Mouse (Mus musculus): ENCODE results near the gene Pkp3. TPM values are rescaled to one million over a fixed set of nuclear protein-coding genes. Genes with fewer than 3 reads are reported as not detected.
A peak's percentile ranks its signal among the peaks of the same experiment; 100 is the strongest.

Pkp3 gene
- polyA plus RNA-seq, 1 experiment from 2014 or later = 2.3 TPM

- H3K27me3 ChIP-seq (ENCODE audit: control insufficient read depth, insufficient read depth, low read length) = peaks cover 26% of the 10 kb centered on the region
- no peak overlapping the region for H3K4me2 ChIP-seq (ENCODE audit: low read depth)
- no peaks in the 10 kb centered on the region for H3K9me3 ChIP-seq (ENCODE audit: control insufficient read depth, low read length)
- no peak overlapping the region for H3K4me3 ChIP-seq (ENCODE audit: low read depth, low read length)
- ATAC-seq (ENCODE audit: insufficient read depth, low FRiP score, low TSS enrichment) (no peak), DNase-seq (ENCODE audit: low spot score) (no peak)
- no peak overlapping the region for H3K9ac ChIP-seq (ENCODE audit: low read length)
- H3K4me1 ChIP-seq (ENCODE audit: control insufficient read depth, insufficient read depth, low read length) = peaks cover 10% of the 10 kb centered on the region; the same call in 1 of the 2 replicates
- WGBS = 84% methylated on average over 6 of the region's 6 CpGs
- no peaks in the 10 kb centered on the region for H3K36me3 ChIP-seq (ENCODE audit: control insufficient read depth, insufficient read depth, low read length)
- H3K27ac ChIP-seq (ENCODE audit: low read depth, low read length) = no peak overlapping the region
These were observed 18.0 kb downstream of the Pkp3 start for GRCm38 (mm10) chr7:141096021-141096420.

GRCm38 (mm10) chr7:141096649-141097056, 18.6 kb downstream of the Pkp3 start:
- no peak for ATAC-seq (ENCODE audit: insufficient read depth, low FRiP score, low TSS enrichment)
- Histone ChIP-seq H3K9ac (ENCODE audit: low read length) (no peak overlapping the region), H3K4me1 (ENCODE audit: control insufficient read depth, insufficient read depth, low read length) (peaks cover 10% of the 10 kb centered on the region; the same call in 1 of the 2 replicates), H3K9me3 (ENCODE audit: control insufficient read depth, low read length) (no peaks in the 10 kb centered on the region), H3K27me3 (ENCODE audit: control insufficient read depth, insufficient read depth, low read length) (peaks cover 32% of the 10 kb centered on the region), H3K36me3 (ENCODE audit: control insufficient read depth, insufficient read depth, low read length) (no peaks in the 10 kb centered on the region), H3K27ac (ENCODE audit: low read depth, low read length) (no peak overlapping the region), H3K4me3 (ENCODE audit: low read depth, low read length) (no peak overlapping the region), H3K4me2 (ENCODE audit: low read depth) (no peak overlapping the region)
- WGBS = 31% methylated on average over 6 of the region's 6 CpGs
- DNase-seq (ENCODE audit: low spot score) = no peak

- Histone ChIP-seq H3K4me3 (ENCODE audit: low read depth, low read length) (no peak overlapping the region), H3K9me3 (ENCODE audit: control insufficient read depth, low read length) (no peaks in the 10 kb centered on the region), H3K36me3 (ENCODE audit: control insufficient read depth, insufficient read depth, low read length) (no peaks in the 10 kb centered on the region), H3K27ac (ENCODE audit: low read depth, low read length) (no peak overlapping the region), H3K9ac (ENCODE audit: low read length) (no peak overlapping the region), H3K4me1 (ENCODE audit: control insufficient read depth, insufficient read depth, low read length) (peaks cover 10% of the 10 kb centered on the region; the same call in 1 of the 2 replicates), H3K27me3 (ENCODE audit: control insufficient read depth, insufficient read depth, low read length) (peaks cover 32% of the 10 kb centered on the region), H3K4me2 (ENCODE audit: low read depth) (no peak overlapping the region)
- 79% methylated on average over 5 of the region's 5 CpGs for WGBS
- no peak for DNase-seq (ENCODE audit: low spot score)
- no peak for ATAC-seq (ENCODE audit: insufficient read depth, low FRiP score, low TSS enrichment)
These were observed 19.2 kb downstream of the Pkp3 start for GRCm38 (mm10) chr7:141097177-141097576.

GRCm38 (mm10) chr7:141099911-141100691, 22.1 kb downstream of the Pkp3 start, which contains the start of gene Sigirr:
TSS of gene Sigirr (minus strand) at chr7:141100572.
- H3K27ac ChIP-seq (ENCODE audit: low read depth, low read length) = no peak within 1 kb of the TSS
- no peak for ATAC-seq (ENCODE audit: insufficient read depth, low FRiP score, low TSS enrichment)

GRCm38 (mm10) chr7:141103161-141103560, 25.1 kb downstream of the Pkp3 start:
- Histone ChIP-seq H3K4me2 (ENCODE audit: low read depth) (no peak overlapping the region), H3K36me3 (ENCODE audit: control insufficient read depth, insufficient read depth, low read length) (no peaks in the 10 kb centered on the region), H3K27me3 (ENCODE audit: control insufficient read depth, insufficient read depth, low read length) (peaks cover 30% of the 10 kb centered on the region), H3K4me3 (ENCODE audit: low read depth, low read length) (no peak overlapping the region), H3K9me3 (ENCODE audit: control insufficient read depth, low read length) (no peaks in the 10 kb centered on the region), H3K9ac (ENCODE audit: low read length) (no peak overlapping the region), H3K4me1 (ENCODE audit: control insufficient read depth, insufficient read depth, low read length) (peaks cover 6% of the 10 kb centered on the region; the same call in 1 of the 2 replicates), H3K27ac (ENCODE audit: low read depth, low read length) (no peak overlapping the region)
- ATAC-seq (ENCODE audit: insufficient read depth, low FRiP score, low TSS enrichment) (no peak), DNase-seq (ENCODE audit: low spot score) (no peak)
- 69% methylated on average over 3 of the region's 3 CpGs for WGBS

More at GRCm38 (mm10) chr7:141099911-141100691, 22.1 kb downstream of the Pkp3 start, which contains the start of gene Sigirr:
- Histone ChIP-seq H3K4me3 (ENCODE audit: low read depth, low read length) (peak within 1 kb of the TSS; percentile 29), H3K4me2 (ENCODE audit: low read depth) (peak within 1 kb of the TSS; percentile 68), H3K4me1 (ENCODE audit: control insufficient read depth, insufficient read depth, low read length) (peaks cover 6% of the 10 kb centered on the region; the same call in 1 of the 2 replicates), H3K36me3 (ENCODE audit: control insufficient read depth, insufficient read depth, low read length) (no peaks in the 10 kb centered on the region), H3K9ac (ENCODE audit: low read length) (peak within 1 kb of the TSS; percentile 18), H3K9me3 (ENCODE audit: control insufficient read depth, low read length) (no peaks in the 10 kb centered on the region), H3K27me3 (ENCODE audit: control insufficient read depth, insufficient read depth, low read length) (peaks cover 32% of the 10 kb centered on the region)
- under 1% methylated on average over 56 of the region's 56 CpGs for WGBS
- peak; percentile 41 for DNase-seq (ENCODE audit: low spot score)

GRCm38 (mm10) chr7:141115874-141116273, 37.9 kb downstream of the Pkp3 start:
- no peaks in the 10 kb centered on the region for H3K36me3 ChIP-seq (ENCODE audit: control insufficient read depth, insufficient read depth, low read length)
- DNase-seq (ENCODE audit: low spot score) (no peak), ATAC-seq (ENCODE audit: insufficient read depth, low FRiP score, low TSS enrichment) (no peak)
- no peak overlapping the region for H3K27ac ChIP-seq (ENCODE audit: low read depth, low read length)
- H3K9ac ChIP-seq (ENCODE audit: low read length) = no peak overlapping the region
- H3K9me3 ChIP-seq (ENCODE audit: control insufficient read depth, low read length) = no peaks in the 10 kb centered on the region
- no peaks in the 10 kb centered on the region for H3K27me3 ChIP-seq (ENCODE audit: control insufficient read depth, insufficient read depth, low read length)
- H3K4me1 ChIP-seq (ENCODE audit: control insufficient read depth, insufficient read depth, low read length) = no peaks in the 10 kb centered on the region
- 87% methylated on average over 9 of the region's 9 CpGs for WGBS
- H3K4me3 ChIP-seq (ENCODE audit: low read depth, low read length) = no peak overlapping the region
- no peak overlapping the region for H3K4me2 ChIP-seq (ENCODE audit: low read depth)

- ATAC-seq (ENCODE audit: insufficient read depth, low FRiP score, low TSS enrichment) = no peak
- no peak within 1 kb of the TSS for H3K4me3 ChIP-seq (ENCODE audit: low read depth, low read length)
These were observed 39.6 kb downstream of the Pkp3 start, which contains the start of gene Ano9 for GRCm38 (mm10) chr7:141117636-141118035. TSS of gene Ano9 (minus strand) at chr7:141117806.

GRCm38 (mm10) chr7:141119487-141119886, 41.5 kb downstream of the Pkp3 start:
- no peaks in the 10 kb centered on the region for H3K36me3 ChIP-seq (ENCODE audit: control insufficient read depth, insufficient read depth, low read length)
- H3K4me3 ChIP-seq (ENCODE audit: low read depth, low read length) = no peak overlapping the region
- no peaks in the 10 kb centered on the region for H3K9me3 ChIP-seq (ENCODE audit: control insufficient read depth, low read length)
- no peaks in the 10 kb centered on the region for H3K27me3 ChIP-seq (ENCODE audit: control insufficient read depth, insufficient read depth, low read length)
- no peaks in the 10 kb centered on the region for H3K4me1 ChIP-seq (ENCODE audit: control insufficient read depth, insufficient read depth, low read length)
- no peak overlapping the region for H3K27ac ChIP-seq (ENCODE audit: low read depth, low read length)
- DNase-seq (ENCODE audit: low spot score) = no peak
- 77% methylated on average over 3 of the region's 3 CpGs for WGBS
- no peak overlapping the region for H3K4me2 ChIP-seq (ENCODE audit: low read depth)
- ATAC-seq (ENCODE audit: insufficient read depth, low FRiP score, low TSS enrichment) = no peak
- H3K9ac ChIP-seq (ENCODE audit: low read length) = no peak overlapping the region

More at GRCm38 (mm10) chr7:141117636-141118035, 39.6 kb downstream of the Pkp3 start, which contains the start of gene Ano9:
- Histone ChIP-seq H3K4me1 (ENCODE audit: control insufficient read depth, insufficient read depth, low read length) (no peaks in the 10 kb centered on the region), H3K36me3 (ENCODE audit: control insufficient read depth, insufficient read depth, low read length) (no peaks in the 10 kb centered on the region), H3K9me3 (ENCODE audit: control insufficient read depth, low read length) (no peaks in the 10 kb centered on the region), H3K27ac (ENCODE audit: low read depth, low read length) (no peak within 1 kb of the TSS), H3K9ac (ENCODE audit: low read length) (no peak within 1 kb of the TSS), H3K4me2 (ENCODE audit: low read depth) (no peak within 1 kb of the TSS), H3K27me3 (ENCODE audit: control insufficient read depth, insufficient read depth, low read length) (no peaks in the 10 kb centered on the region)
- no peak for DNase-seq (ENCODE audit: low spot score)
- 10% methylated on average over 9 of the region's 9 CpGs for WGBS

- no peaks in the 10 kb centered on the region for H3K27me3 ChIP-seq (ENCODE audit: control insufficient read depth, insufficient read depth, low read length)
- H3K4me3 ChIP-seq (ENCODE audit: low read depth, low read length) = no peak overlapping the region
- H3K9ac ChIP-seq (ENCODE audit: low read length) = no peak overlapping the region
- H3K36me3 ChIP-seq (ENCODE audit: control insufficient read depth, insufficient read depth, low read length) = no peaks in the 10 kb centered on the region
- no peaks in the 10 kb centered on the region for H3K4me1 ChIP-seq (ENCODE audit: control insufficient read depth, insufficient read depth, low read length)
- WGBS = 85% methylated on average over 3 of the region's 3 CpGs
- ATAC-seq (ENCODE audit: insufficient read depth, low FRiP score, low TSS enrichment) = no peak
- H3K9me3 ChIP-seq (ENCODE audit: control insufficient read depth, low read length) = no peaks in the 10 kb centered on the region
- no peak overlapping the region for H3K27ac ChIP-seq (ENCODE audit: low read depth, low read length)
- H3K4me2 ChIP-seq (ENCODE audit: low read depth) = no peak overlapping the region
- DNase-seq (ENCODE audit: low spot score) = no peak
These were observed 42.6 kb downstream of the Pkp3 start for GRCm38 (mm10) chr7:141120605-141121004.

Data from neural tube, embryonic 11.5 days (tissue).